Mouse (Mus musculus) heart, postnatal 25 days (tissue): ENCODE data around the gene Insl3. TPM values are rescaled to one million over a fixed set of nuclear protein-coding genes. Genes with fewer than 3 reads are reported as not detected.

ENCODE experiments used
- total RNA-seq, 2 experiments: library from RNA; stranded (reverse); gene quantifications; 2 replicates each; pipeline ENCODE4 v1.2.3; 2021

The Insl3 gene
- total RNA-seq, 2 experiments from 2014 or later: 4.0 to 4.8 TPM

Other genes starting within 250 kb of the Insl3 start
- gene Abhd8, start 225.6 kb upstream of the Insl3 start, total RNA-seq: 10 to 100 TPM; 32.4 to 32.6 TPM
- gene Mrpl34, start 224.3 kb upstream of the Insl3 start, total RNA-seq: 100 to 1,000 TPM; 136 to 142 TPM
- 10 to 100 TPM; 29.1 to 29.9 TPM for gene Dda1, start 220.0 kb upstream of the Insl3 start, total RNA-seq
- 10 to 100 TPM; 17.0 to 18.2 TPM for gene Ano8, start 203.3 kb upstream of the Insl3 start, total RNA-seq
- 10 to 100 TPM; 18.5 to 19.4 TPM for gene Gtpbp3, start 201.1 kb upstream of the Insl3 start, total RNA-seq
- 10 to 100 TPM; 26.6 to 35.3 TPM for gene Plvap, start 177.5 kb upstream of the Insl3 start, total RNA-seq
- under 1 TPM in 1 of 2 experiments, not detected in 1; 0.14 TPM for gene Ccdc194, start 163.5 kb upstream of the Insl3 start, total RNA-seq
- gene Bst2, start 151.8 kb upstream of the Insl3 start, total RNA-seq: 10 to 100 TPM; 17.4 to 22.8 TPM
- gene Mvb12a, start 146.3 kb upstream of the Insl3 start, total RNA-seq: 10 to 100 TPM; 27.0 to 31.1 TPM
- under 1 TPM; 0.31 to 0.36 TPM for gene Tmem221, start 130.3 kb upstream of the Insl3 start, total RNA-seq
- under 1 TPM; 0.14 to 0.31 TPM for gene Nxnl1, start 122.6 kb upstream of the Insl3 start, total RNA-seq
- gene Slc27a1, start 120.3 kb upstream of the Insl3 start, total RNA-seq: 100 to 1,000 TPM; 140 to 143 TPM
- 10 to 100 TPM; 68.1 to 75.9 TPM for gene Pgls, start 97.0 kb upstream of the Insl3 start, total RNA-seq
- 1 to 10 TPM in 1 of 2 experiments, under 1 TPM in 1; 0.81 to 1.5 TPM for gene Fam129c, start 91.6 kb upstream of the Insl3 start, total RNA-seq
- 10 to 100 TPM; 41.3 to 43.1 TPM for gene Colgalt1, start 78.2 kb upstream of the Insl3 start, total RNA-seq
- gene Unc13a, start 17.5 kb upstream of the Insl3 start, total RNA-seq: under 1 TPM; 0.73 to 0.83 TPM
- 1 to 10 TPM; 7.8 to 8.5 TPM for gene Jak3, start 12.9 kb upstream of the Insl3 start, total RNA-seq
- gene B3gnt3, start 12.6 kb downstream of the Insl3 start, total RNA-seq: 1 to 10 TPM; 5.5 to 8.0 TPM
- gene Fcho1, start 36.5 kb downstream of the Insl3 start, total RNA-seq: under 1 TPM; 0.59 to 0.83 TPM
- 1 to 10 TPM; 5.5 to 6.7 TPM for gene Zfp709, start 192.8 kb downstream of the Insl3 start, total RNA-seq
- 1 to 10 TPM; 3.1 to 6.1 TPM for gene Zfp882, start 219.4 kb downstream of the Insl3 start, total RNA-seq
- gene Zfp617, start 219.4 kb downstream of the Insl3 start, total RNA-seq: 10 to 100 TPM; 22.4 to 28.8 TPM